Mouse (Mus musculus) heart, postnatal 4 days (tissue): ENCODE data around the gene Gm20075. TPM values are rescaled to one million over a fixed set of nuclear protein-coding genes. Genes with fewer than 3 reads are reported as not detected.
A peak's percentile ranks its signal among the peaks of the same experiment; 100 is the strongest.
"Not testable (repeated sequence)": the region's sequence is repeated elsewhere in the genome, so short reads cannot be mapped to it uniquely, and the experiment has no call there.

Experiments
- DNase-seq: peaks from one replicate; pipeline ENCODE4 v3.0.0; 2021
- total RNA-seq, 2 experiments: library from RNA; stranded (reverse); gene quantifications; 2 replicates each; pipeline ENCODE4 v1.2.3; 2021

Gm20075 gene
- 10 to 100 TPM; 24.4 to 27.3 TPM for total RNA-seq

GRCm38 (mm10) chr13:96081276-96081675 lies at the start of gene Gm20075:
TSS of gene Gm20075 (minus strand) at chr13:96081376.
- not testable (repeated sequence) for DNase-seq

- no peak for DNase-seq
Measured at GRCm38 (mm10) chr13:96129081-96129480, 47.9 kb upstream of the Gm20075 start.

DNA sequence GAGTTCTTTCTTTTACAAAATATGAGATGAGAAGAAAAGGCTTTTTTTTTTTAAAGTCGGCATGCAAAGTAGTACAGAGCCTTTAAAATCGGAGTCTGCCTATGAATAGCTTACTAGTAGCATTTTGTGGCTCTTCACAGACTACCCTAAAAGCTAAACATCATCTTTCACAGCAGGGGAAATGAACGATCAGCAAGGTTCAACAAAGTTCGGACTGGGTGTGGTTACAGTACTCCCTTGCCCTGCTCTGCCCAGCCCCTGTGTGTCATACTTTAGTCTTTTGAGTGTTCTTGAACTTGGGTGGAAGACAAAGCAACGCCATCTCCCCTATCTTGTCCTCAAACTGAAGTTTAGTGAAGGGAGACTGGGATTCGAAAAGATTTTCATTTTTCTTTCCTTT lies 45.5 kb upstream of the Gm20075 start:
- no peak for DNase-seq

GRCm38 (mm10) chr13:96125011-96125410 lies 43.8 kb upstream of the Gm20075 start:
- DNase-seq: no peak

DNA sequence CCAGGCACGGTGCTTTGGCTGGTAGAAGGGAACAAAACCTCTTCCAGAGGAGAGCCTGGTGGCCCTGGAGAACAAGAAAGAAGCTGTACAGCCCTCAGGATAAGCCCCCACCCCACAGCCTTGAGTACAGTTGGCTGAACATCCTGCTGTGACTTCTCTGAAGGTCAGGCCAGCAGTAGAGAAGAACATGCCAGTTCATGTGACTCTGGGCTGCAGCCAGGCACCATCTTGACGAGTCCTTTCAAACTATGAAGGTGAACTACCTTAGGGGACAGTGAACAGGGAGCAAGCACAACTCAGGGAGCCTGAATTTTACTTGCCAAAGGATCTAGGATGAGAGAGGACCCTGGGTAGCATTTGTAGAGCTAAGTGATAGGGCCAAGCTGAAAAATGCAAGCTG lies 31.5 kb upstream of the Gm20075 start:
- DNase-seq: peak; percentile 9

DNA sequence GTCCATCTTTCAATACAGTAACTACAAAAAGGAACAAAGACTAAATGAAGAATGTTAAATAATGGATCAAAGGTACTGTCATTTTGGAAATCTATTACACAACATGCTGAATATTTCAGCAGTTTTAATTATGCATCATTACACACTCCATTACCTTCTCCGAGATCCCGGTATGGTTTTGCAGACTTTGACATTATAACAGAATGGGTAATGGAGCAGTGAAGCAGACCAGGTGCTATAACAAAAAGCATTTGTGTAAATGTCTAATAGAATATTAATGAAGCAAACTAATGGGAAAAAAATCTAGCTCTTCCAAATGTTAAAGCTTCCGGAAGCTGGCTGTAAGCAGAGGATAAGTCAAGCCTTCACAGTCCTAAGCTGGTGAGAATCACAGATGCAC lies 29.6 kb upstream of the Gm20075 start:
- DNase-seq: no peak

DNA sequence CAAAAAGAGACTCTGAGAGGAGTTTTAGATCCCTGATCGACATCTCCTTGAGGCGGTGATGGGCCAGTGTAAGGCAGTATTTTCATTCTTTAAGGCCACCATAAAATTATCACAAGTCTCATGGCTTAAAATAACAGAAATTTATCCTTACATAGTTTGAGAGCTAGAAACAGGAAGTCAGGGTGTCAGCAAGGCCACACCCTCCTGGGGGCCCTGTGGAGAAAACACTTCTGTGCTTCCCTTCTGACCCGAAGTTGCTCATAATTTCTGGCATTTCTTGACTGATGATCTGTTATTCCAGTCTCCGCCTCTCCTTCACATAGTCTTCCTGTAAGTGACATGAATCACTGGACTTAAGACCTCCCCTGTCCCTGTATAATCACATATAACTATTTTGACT lies 25.2 kb upstream of the Gm20075 start:
- DNase-seq: no peak

DNA sequence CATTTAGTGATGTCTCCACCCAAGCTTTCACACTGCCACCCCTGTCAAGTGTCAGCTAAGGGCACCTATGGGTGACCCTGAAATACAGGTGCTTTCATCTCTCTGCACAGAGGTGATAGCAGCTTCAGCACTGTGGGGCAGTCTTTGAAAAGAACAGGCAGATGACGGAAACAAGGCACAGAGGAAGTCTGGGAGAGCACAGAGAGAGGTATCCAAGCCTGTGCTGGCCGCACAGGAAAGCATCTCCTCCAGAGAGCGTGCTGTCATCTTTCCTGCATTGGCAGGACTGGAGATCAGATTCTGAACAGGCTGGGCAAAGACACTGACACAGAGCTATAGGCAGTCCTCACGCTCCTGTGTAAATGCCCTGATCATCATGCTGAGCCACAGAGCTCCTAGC lies 9.8 kb upstream of the Gm20075 start:
- no peak for DNase-seq

- DNase-seq: no peak
Measured at GRCm38 (mm10) chr13:96085581-96086302, 4.6 kb upstream of the Gm20075 start.

- not testable (repeated sequence) for DNase-seq
Measured at GRCm38 (mm10) chr13:96081754-96082153, 578 bp upstream of the Gm20075 start, which contains the start of gene Gm17190. TSS of gene Gm17190 (plus strand) at chr13:96082054.

DNA sequence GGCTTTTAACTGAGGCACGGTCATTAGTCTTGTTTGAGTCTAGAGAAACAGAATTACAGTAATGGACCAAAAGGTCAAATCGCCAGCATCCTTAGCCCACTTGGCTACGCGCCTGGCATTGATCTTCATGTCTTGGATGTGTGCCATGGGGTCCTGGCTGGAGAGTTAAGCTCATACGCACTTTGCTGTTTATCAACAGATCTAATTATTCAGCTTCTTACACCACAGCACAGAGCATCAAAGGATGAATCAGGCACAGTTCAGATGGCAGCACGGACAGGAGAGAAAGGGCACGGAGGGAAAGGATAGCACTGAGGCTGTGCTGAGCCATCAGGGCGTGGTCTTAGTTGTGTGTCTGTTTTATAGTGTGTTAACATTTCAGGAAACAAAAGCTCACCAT lies 7.6 kb downstream of the Gm20075 start:
- no peak for DNase-seq

DNA sequence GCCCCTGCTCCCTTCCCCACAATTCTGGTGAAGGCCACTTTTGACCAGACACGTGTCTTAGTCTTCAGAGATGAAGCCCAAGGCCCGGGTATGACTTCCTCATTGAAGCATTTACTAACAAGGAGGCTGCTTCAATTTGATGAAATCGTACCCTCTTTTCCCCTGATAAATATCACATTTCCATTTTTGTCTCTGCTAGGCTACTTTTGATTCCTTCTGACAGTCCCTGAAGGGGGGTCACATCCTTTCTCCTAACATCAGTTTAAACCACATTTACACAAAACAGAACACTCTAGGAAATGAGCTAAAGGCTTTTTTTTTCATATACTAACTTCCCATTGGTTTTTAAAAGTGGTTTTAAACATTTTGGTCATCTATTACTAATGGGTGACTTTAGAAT lies 28.4 kb downstream of the Gm20075 start:
- no peak for DNase-seq

DNA sequence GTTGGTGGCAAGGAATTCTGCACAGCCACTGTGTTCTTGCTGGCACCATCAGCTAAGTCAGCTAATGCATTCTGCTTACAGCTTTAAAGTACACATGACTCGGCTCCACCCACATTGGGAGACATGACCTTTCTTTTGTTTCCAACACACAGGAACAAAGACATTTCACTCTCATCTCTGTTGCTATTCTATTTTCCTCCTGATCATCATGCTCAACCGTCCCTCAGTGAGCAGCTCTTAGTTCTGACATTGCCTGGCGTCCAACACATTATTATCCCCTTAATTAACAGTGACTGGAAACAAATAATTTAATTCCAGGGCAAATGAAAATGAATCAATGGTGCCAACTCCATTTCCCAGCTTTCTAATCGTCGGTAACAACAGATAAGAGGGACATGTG lies 35.8 kb downstream of the Gm20075 start:
- no peak for DNase-seq

GRCm38 (mm10) chr13:96040275-96041042 lies 40.7 kb downstream of the Gm20075 start:
- DNase-seq: no peak

DNA sequence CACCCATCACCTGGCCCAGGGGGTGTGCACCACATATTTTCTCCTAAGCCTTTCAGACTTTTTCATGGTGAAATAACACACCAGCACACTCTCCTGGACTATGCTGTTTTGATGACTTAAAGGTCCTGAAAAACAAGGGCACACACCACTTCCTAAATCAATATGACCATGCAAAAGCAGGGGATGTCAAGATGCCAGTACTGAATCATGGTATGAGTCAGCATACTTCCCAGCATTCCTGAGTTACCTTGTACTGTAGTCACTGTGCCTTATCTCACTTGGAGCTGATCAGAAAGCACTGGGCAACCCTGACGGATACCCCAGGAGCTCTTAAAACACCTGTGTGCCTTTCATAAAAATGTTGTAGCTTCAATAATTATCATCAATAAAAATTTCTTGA lies 41.6 kb downstream of the Gm20075 start:
- no peak for DNase-seq

DNA sequence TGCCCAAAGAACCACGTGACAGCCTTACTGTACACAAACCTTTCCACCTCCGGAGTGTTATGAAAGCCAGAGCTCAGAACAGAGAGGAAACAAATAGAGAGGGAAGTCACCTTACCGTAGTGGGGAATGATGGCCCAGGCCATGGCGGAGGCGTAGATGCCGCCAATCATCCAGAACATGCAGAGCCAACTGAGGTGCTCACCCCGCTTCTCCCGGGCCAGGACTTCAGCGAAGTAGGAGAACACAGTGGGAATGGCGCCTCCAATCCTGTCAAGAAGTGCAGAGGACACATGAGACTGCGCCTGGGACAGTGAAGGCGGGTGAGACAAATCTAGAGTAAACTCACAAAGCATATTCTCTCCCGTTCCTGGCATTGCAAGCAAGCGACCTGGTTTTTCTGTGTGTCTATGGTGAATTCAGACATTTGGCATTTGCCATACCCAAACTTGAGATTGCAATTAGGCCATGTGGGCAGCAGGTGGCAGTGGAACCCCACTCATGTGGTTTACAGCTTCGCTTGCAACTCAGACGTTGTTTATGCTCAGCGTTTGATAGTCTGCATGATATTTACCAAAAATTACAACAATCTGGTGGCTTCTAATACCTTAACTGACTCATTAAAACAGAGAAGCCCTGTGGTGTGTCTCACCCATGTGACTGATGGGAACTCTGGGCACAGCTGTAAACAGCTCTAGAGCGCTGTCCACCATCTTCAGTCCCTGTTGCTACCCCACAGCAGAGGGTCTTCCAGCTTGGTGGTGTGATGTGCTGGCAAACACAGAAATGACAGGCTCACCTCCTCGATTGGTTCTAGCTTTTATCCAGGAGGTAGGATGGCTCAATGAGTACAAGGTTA lies 50.6 kb downstream of the Gm20075 start:
- peak; percentile 70 for DNase-seq

Other genes with a start within 250 kb of the Gm20075 start
- 1 to 10 TPM; 2.8 to 3.0 TPM for gene Iqgap2, start 189.5 kb downstream of the Gm20075 start, total RNA-seq
- not detected for gene Gm17190, start 678 bp upstream of the Gm20075 start, total RNA-seq
- under 1 TPM; 0.21 to 0.54 TPM for gene Sv2c, start 51.2 kb upstream of the Gm20075 start, total RNA-seq